Mouse (Mus musculus) testis, postnatal 10 days (tissue): ENCODE results near the gene Mapk10.

Experiments
- DNase-seq: peaks from one replicate; pipeline ENCODE4 v3.0.0; 2021; ENCODE audit warnings: low spot score

Gene Mapk10

GRCm38 (mm10) chr5:103050319-103050916 lies 160.7 kb downstream of the Mapk10 start:
- no peak for DNase-seq

- no peak for DNase-seq
Measured at GRCm38 (mm10) chr5:103048011-103048410, 163.1 kb downstream of the Mapk10 start.

- no peak for DNase-seq
Measured at GRCm38 (mm10) chr5:103037752-103038151, 173.4 kb downstream of the Mapk10 start.

- DNase-seq, result peak; percentile 64
Measured at GRCm38 (mm10) chr5:103028940-103029621, 182.1 kb downstream of the Mapk10 start.

- no peak for DNase-seq
Measured at GRCm38 (mm10) chr5:103022504-103023172, 188.5 kb downstream of the Mapk10 start.

GRCm38 (mm10) chr5:103021479-103021878 lies 189.7 kb downstream of the Mapk10 start:
- no peak for DNase-seq

- no peak for DNase-seq
Measured at GRCm38 (mm10) chr5:103020954-103021353, 190.2 kb downstream of the Mapk10 start.

GRCm38 (mm10) chr5:103020127-103020526 lies 191.0 kb downstream of the Mapk10 start:
- no peak for DNase-seq

GRCm38 (mm10) chr5:103017637-103018036 lies 193.5 kb downstream of the Mapk10 start:
- no peak for DNase-seq

- DNase-seq, result no peak
Measured at GRCm38 (mm10) chr5:103014309-103014708, 196.8 kb downstream of the Mapk10 start.

GRCm38 (mm10) chr5:103008894-103009293 lies 202.2 kb downstream of the Mapk10 start:
- no peak for DNase-seq

- DNase-seq, result no peak
Measured at GRCm38 (mm10) chr5:103002116-103002515, 209.0 kb downstream of the Mapk10 start.

GRCm38 (mm10) chr5:103000572-103000971 lies 210.6 kb downstream of the Mapk10 start:
- no peak for DNase-seq

GRCm38 (mm10) chr5:102998524-102998923 lies 212.6 kb downstream of the Mapk10 start:
- no peak for DNase-seq

GRCm38 (mm10) chr5:102997907-102998306 lies 213.2 kb downstream of the Mapk10 start:
- DNase-seq, result no peak

GRCm38 (mm10) chr5:102996331-102996730 lies 214.8 kb downstream of the Mapk10 start:
- no peak for DNase-seq

- DNase-seq, result no peak
Measured at GRCm38 (mm10) chr5:102995928-102996327, 215.2 kb downstream of the Mapk10 start.

GRCm38 (mm10) chr5:102993951-102994350 lies 217.2 kb downstream of the Mapk10 start:
- no peak for DNase-seq

GRCm38 (mm10) chr5:102991691-102992090 lies 219.4 kb downstream of the Mapk10 start:
- no peak for DNase-seq

GRCm38 (mm10) chr5:102978382-102978781 lies 232.8 kb downstream of the Mapk10 start:
- no peak for DNase-seq

GRCm38 (mm10) chr5:102977138-102977537 lies 234.0 kb downstream of the Mapk10 start:
- DNase-seq, result no peak

GRCm38 (mm10) chr5:102976540-102976939 lies 234.6 kb downstream of the Mapk10 start:
- DNase-seq, result no peak

- DNase-seq, result no peak
Measured at GRCm38 (mm10) chr5:102974400-102974799, 236.7 kb downstream of the Mapk10 start.
